Mouse (Mus musculus): ENCODE results near the gene Snta1.
"Not testable (repeated sequence)": the region's sequence is repeated elsewhere in the genome, so short reads cannot be mapped to it uniquely, and the experiment has no call there.

Gene Snta1

DNA sequence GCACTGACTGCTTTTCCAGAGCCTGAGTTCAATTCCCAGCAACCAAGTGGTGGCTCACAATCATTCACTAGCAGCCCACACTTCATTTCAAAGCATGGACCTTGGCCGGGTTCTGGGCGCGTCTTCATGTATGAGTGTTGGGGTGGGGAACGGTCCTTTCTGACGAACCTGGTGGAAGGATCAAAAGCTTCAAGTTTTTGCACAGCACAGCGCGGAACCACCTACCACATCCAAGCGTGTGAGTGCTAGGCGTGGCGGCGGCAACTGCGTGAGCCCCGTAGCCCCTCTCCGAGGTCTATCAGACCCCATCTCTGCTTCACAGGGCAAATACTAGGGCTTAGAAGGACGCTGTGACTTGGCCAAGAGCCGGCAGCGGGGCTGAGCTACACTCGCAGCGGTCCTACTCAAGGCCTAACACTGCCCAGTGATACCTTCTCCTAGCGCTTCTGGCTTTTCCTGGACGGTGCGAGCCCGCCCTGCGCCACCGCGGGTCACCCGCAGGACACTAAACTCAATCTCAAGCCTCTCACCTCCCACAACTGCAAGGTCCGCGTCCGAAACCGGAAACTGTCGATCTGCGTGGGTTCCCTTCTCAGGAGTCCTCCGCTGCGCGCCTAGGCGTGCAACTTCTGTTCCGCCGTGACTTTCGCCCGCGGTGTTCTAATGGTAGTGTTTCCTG is 35.6 kb downstream of the Snta1 start:
- DNase-seq, result peak; percentile 82

DNA sequence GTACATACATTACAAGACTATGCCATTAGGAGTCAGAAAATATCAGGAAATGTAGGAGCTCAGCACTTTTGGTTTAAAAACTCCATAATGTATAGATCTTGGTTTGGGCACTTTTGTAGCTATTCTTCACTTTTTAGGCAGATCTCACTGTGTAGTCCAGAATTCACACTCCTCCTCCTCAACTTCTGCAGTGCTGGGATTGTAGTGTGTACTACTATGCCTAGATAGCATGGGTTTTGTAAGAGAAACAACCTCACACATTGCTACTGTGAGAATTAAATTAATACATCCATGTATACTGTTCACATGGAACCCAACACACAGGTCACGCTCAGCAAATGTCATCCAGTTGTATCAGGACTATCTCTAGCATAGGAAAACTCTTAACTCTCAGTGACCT is 40.4 kb downstream of the Snta1 start:
- no peak for DNase-seq

DNA sequence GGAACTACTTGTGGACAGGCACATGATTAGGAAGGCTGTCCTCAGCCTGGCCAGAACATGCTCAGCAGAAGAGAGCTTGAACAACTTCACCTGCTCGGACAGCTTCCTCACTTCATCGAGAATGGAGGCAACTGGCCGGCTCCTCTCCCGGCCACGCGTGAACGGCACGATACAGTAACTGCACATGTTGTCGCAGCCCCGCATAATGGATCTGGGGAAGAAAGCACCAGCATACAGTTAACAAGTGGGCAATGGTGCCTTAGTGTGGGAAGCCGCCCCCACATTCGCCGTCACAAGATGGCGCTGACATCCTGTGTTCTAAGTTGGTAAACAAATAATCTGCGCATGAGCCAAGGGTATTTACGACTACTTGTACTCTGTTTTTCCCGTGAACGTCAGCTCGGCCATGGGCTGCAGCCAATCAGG is 53.9 kb downstream of the Snta1 start:
- DNase-seq, result not testable (repeated sequence)

DNA sequence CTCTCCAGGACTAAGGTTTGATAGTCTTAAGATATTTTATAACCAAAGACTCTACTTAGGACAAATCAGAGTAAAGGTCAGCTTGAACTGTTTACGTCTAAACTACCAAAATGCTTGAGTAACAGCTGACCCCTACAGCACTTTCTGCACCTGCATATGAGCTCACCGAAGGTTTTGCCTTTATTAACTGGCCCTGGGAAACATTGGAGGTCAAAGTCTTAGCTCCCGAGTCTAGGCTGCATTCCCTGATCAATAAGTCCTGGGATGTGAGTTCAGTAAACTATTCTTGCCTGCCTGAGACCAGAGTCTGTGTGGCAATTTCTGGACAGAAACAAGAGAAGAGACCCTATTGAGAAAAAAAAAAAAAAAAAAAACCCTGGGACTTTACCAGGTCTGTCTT is 59.7 kb downstream of the Snta1 start:
- DNase-seq, result no peak

DNA sequence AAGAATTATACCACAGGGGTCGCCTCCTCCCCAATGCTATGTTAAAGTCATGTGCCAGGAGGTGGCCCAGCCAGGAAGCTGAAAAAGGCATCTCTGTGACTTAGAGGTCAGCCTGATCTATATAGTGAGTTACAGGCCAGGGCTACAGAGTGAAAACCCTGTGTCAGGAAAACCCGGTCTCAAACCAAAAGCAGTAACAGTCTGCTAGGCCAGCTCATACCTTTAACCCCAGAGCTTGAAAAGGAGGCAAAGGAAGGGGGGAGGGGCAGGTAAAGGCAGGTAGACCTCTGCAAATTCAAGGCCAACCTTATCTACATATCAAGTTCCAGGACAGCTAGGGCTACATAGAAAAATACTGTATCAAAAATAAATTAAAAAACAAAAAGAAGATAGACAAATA is 68.5 kb downstream of the Snta1 start:
- DNase-seq, result no peak

DNA sequence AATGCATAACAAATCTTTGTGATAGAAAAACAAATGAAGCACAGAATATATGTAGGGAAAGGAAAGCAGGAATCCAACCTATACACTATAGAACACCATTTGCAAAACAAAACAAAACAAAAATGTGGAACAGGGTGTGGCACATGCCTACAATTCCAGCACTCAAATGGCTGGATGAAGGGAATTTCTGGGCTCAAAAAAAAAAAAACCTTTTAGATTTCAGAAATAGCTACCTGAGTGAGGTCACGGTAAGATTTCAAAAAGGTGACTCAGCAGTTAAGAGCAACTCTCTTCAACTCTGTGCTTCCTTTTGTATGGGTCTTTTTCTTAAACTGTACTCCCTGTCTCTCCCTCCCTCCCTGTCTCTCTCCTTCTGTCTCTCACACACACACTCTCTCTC is 69.7 kb downstream of the Snta1 start:
- no peak for DNase-seq

DNA sequence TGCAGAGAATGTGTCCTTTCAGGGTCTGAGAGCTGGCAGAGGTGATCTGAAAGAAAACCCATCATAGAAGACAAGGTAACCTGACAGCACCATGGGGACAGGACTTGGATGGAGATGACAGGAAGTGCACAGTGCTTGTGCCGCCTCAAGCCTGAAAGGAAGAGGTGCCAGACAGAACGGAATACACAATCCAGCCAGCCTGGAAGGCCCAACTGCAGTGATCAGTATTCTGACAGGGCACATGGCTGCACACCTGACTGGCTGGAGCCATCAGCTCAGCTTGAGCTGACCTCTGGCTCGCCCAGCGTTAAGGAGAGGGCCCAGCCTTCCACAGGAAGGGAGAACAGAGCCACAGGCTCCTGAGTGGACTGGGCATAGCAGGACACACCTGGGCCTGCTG is 72.3 kb downstream of the Snta1 start:
- no peak for DNase-seq

DNA sequence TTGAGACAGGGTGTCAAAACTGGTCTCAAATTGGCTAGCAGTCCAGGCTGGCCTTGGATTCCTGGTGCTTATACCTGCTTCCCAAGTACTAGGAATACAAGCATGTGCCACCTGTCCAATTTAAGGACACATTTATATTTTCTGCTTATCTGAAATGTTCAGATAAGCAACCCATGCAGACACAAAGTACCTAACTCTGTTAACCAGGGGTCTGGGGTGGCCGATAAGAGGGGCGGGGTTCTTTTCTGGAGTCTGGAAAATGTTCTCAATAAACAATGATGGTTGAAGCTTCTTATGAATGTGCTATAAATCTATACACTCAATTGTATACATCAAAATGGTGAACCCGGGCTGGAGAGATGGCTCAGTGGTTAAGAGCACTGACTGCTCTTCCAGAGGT is 81.0 kb downstream of the Snta1 start:
- no peak for DNase-seq
